In genomic region chr8:119394524-119395026, GRCm38 (mm10) we compare ENCODE assay signal across 8 mouse cellular contexts. TPM values are rescaled to one million over a fixed set of nuclear protein-coding genes. Genes with fewer than 3 reads are reported as not detected.
DNase-seq lines count a peak whose midpoint lies in the region; ATAC-seq and TF ChIP-seq lines count a peak whose summit lies in the region.

TSS of gene Mlycd (plus strand) at chr8:119394878.

- DNase-seq in c-Kit-negative CD71-positive TER-119-positive erythroid progenitor cells, embryonic 14.5 days (ENCODE audit: low read depth, low spot score), result peak; percentile 37
- peak; percentile 69 for DNase-seq in fibroblast of lung, adult 2 months (ENCODE audit: low read depth)
- DNase-seq in kidney, postnatal 25 days, result peak; percentile 96 to 98
- peak; percentile 70 to 74 (median 73) for DNase-seq in liver, embryonic 14.5 days (ENCODE audit: low read depth in 3 of 3, low spot score in 3 of 3)
- peak; percentile 95 for DNase-seq in neural tube, embryonic 11.5 days (ENCODE audit: low spot score)
- DNase-seq in stomach, postnatal 0 days (ENCODE audit: low spot score), result peak; percentile 96

- peak; percentile 94 for ATAC-seq in CD4-positive, CD25-positive, alpha-beta regulatory T cell, adult 4 months
- peak; percentile 90 for ATAC-seq in heart, embryonic 14.5 days (ENCODE audit: insufficient number of reproducible peaks, insufficient read depth, low FRiP score, low read depth)
- peak; percentile 91 for ATAC-seq in liver, embryonic 14.5 days (ENCODE audit: insufficient read depth)
- ATAC-seq in neural tube, embryonic 11.5 days (ENCODE audit: insufficient read depth, low FRiP score, low TSS enrichment), result peak; percentile 96
- ATAC-seq in stomach, postnatal 0 days (ENCODE audit: low FRiP score, low TSS enrichment), result peak; percentile 95

- H3K4me1 ChIP-seq in heart, embryonic 14.5 days (ENCODE audit: control insufficient read depth in 2 of 2, insufficient read depth in 2 of 2, low read length in 2 of 2), result peaks cover 13 to 24% of the 10 kb centered on the region in 2 experiments
- H3K4me1 ChIP-seq in liver, embryonic 14.5 days (replicated peaks; ENCODE audit: control insufficient read depth in 2 of 2, insufficient read depth in 2 of 2, low read length in 1 of 2), result peaks cover 4 to 10% of the 10 kb centered on the region in 2 experiments; a peak in 3 of 4 replicates
- peaks cover 4% of the 10 kb centered on the region for H3K4me1 ChIP-seq in neural tube, embryonic 11.5 days (ENCODE audit: control insufficient read depth, insufficient read depth, low read length)
- peaks cover 3% of the 10 kb centered on the region; the same call in 1 of the 2 replicates for H3K4me1 ChIP-seq in stomach, postnatal 0 days (replicated peaks; ENCODE audit: control insufficient read depth, insufficient read depth)

- no peak for TF ChIP-seq CTCF in liver, embryonic 14.5 days (IDR thresholded peaks at IDR 0.05; ENCODE audit: low read depth)
- TF ChIP-seq CTCF in stomach, postnatal 0 days (IDR thresholded peaks at IDR 0.05; ENCODE audit: low read depth), result no peak

- TF ChIP-seq EP300 in liver, embryonic 14.5 days (IDR thresholded peaks at IDR 0.05; ENCODE audit: low read depth), result no peak
- no peak for TF ChIP-seq EP300 in stomach, postnatal 0 days (optimal IDR thresholded peaks at IDR 0.05)

- WGBS in heart, embryonic 14.5 days, result 2% methylated on average over 43 of the region's 44 CpGs
- 2% methylated on average over 43 of the region's 44 CpGs for WGBS in liver, embryonic 14.5 days (ENCODE audit: insufficient replicate concordance)
- 2% methylated on average over 44 of the region's 44 CpGs for WGBS in neural tube, embryonic 11.5 days
- WGBS in stomach, postnatal 0 days, result 2% methylated on average over 42 of the region's 44 CpGs

- no peaks in the 10 kb centered on the region for H3K27me3 ChIP-seq in heart, embryonic 14.5 days (ENCODE audit: control insufficient read depth, insufficient read depth, low read length)
- no peaks in the 10 kb centered on the region for H3K27me3 ChIP-seq in liver, embryonic 14.5 days (ENCODE audit: control insufficient read depth, insufficient read depth, low read length)
- H3K27me3 ChIP-seq in neural tube, embryonic 11.5 days (ENCODE audit: control insufficient read depth, insufficient read depth, low read length), result no peaks in the 10 kb centered on the region
- no peaks in the 10 kb centered on the region for H3K27me3 ChIP-seq in stomach, postnatal 0 days (ENCODE audit: control insufficient read depth, insufficient read depth, low read length)

- H3K27ac ChIP-seq in heart, embryonic 14.5 days (replicated peaks in 1 of 2; ENCODE audit: control insufficient read depth in 1 of 2, insufficient read depth in 1 of 2, low read depth in 2 of 2, low read length in 2 of 2), result peak within 1 kb of the TSS; percentile 83 to 89
- H3K27ac ChIP-seq in liver, embryonic 14.5 days, result no peak within 1 kb of the TSS
- H3K27ac ChIP-seq in neural tube, embryonic 11.5 days (ENCODE audit: low read depth, low read length), result peak within 1 kb of the TSS; percentile 87
- H3K27ac ChIP-seq in stomach, postnatal 0 days (replicated peaks), result peak within 1 kb of the TSS; percentile 96

- no peaks in the 10 kb centered on the region for H3K9me3 ChIP-seq in heart, embryonic 14.5 days (ENCODE audit: control insufficient read depth, low read length)
- no peaks in the 10 kb centered on the region for H3K9me3 ChIP-seq in liver, embryonic 14.5 days (ENCODE audit: control insufficient read depth, low read length)
- H3K9me3 ChIP-seq in neural tube, embryonic 11.5 days (ENCODE audit: control insufficient read depth, low read length), result no peaks in the 10 kb centered on the region
- no peaks in the 10 kb centered on the region for H3K9me3 ChIP-seq in stomach, postnatal 0 days (ENCODE audit: control insufficient read depth, low read length)

- no peaks in the 10 kb centered on the region; the same call in 1 of the 2 replicates for H3K36me3 ChIP-seq in heart, embryonic 14.5 days (ENCODE audit: control insufficient read depth, insufficient read depth, low read length)
- H3K36me3 ChIP-seq in liver, embryonic 14.5 days (replicated peaks; ENCODE audit: control insufficient read depth, insufficient read depth, low read depth), result no peaks in the 10 kb centered on the region
- no peaks in the 10 kb centered on the region for H3K36me3 ChIP-seq in neural tube, embryonic 11.5 days (ENCODE audit: control insufficient read depth, insufficient read depth, low read length)
- H3K36me3 ChIP-seq in stomach, postnatal 0 days (ENCODE audit: control insufficient read depth, insufficient read depth, low read length), result 0 out of 2 replicates have a peak, but pooled peaks cover 3% of the 10 kb centered on the region

- H3K4me2 ChIP-seq in heart, embryonic 14.5 days (ENCODE audit: low read length), result peak within 1 kb of the TSS; percentile 99
- H3K4me2 ChIP-seq in liver, embryonic 14.5 days (ENCODE audit: low read depth), result peak within 1 kb of the TSS; percentile 73
- peak within 1 kb of the TSS; percentile 99 for H3K4me2 ChIP-seq in neural tube, embryonic 11.5 days (ENCODE audit: low read depth)
- H3K4me2 ChIP-seq in stomach, postnatal 0 days (replicated peaks; ENCODE audit: low read depth), result peak within 1 kb of the TSS; percentile 98

- peak within 1 kb of the TSS; percentile 84 to 97 for H3K4me3 ChIP-seq in heart, embryonic 14.5 days (ENCODE audit: control insufficient read depth in 1 of 2, insufficient read depth in 1 of 2, low read depth in 1 of 2, low read length in 2 of 2)
- H3K4me3 ChIP-seq in liver, embryonic 14.5 days (ENCODE audit: insufficient read depth in 1 of 2, low read depth in 2 of 2, low read length in 2 of 2), result peak within 1 kb of the TSS; percentile 68 to 73
- peak within 1 kb of the TSS; percentile 82 for H3K4me3 ChIP-seq in neural tube, embryonic 11.5 days (ENCODE audit: low read depth, low read length)
- peak within 1 kb of the TSS; percentile 73 for H3K4me3 ChIP-seq in stomach, postnatal 0 days (ENCODE audit: low read depth, low read length)

- peak within 1 kb of the TSS; percentile 91 for H3K9ac ChIP-seq in heart, embryonic 14.5 days (ENCODE audit: low read length)
- peak within 1 kb of the TSS; percentile 66 for H3K9ac ChIP-seq in liver, embryonic 14.5 days (replicated peaks)
- H3K9ac ChIP-seq in neural tube, embryonic 11.5 days (ENCODE audit: low read length), result peak within 1 kb of the TSS; percentile 89
- peak within 1 kb of the TSS; percentile 86 for H3K9ac ChIP-seq in stomach, postnatal 0 days (ENCODE audit: low read length)

RNA-seq across cellular contexts. Expression of gene Mlycd, which starts in this region (rescaled TPM):
- polyA plus RNA-seq in CD4-positive, CD25-positive, alpha-beta regulatory T cell, adult 4 months (2017; shearing (Covaris generic)), result 1 to 10 TPM; 4.5 to 5.6 TPM
- polyA plus RNA-seq in heart, embryonic 14.5 days (2014; fragmentation: Nextera tagmentation; extraction: Ambion mirVana), result 25.0 and 25.4 TPM in 2 replicates
- polyA plus RNA-seq in liver, embryonic 14.5 days (2012; rRNA removed), result 6.0 and 6.4 TPM in 2 replicates
- 8.1 and 9.6 TPM in 2 replicates for polyA plus RNA-seq in liver, embryonic 14.5 days (2014; fragmentation: Nextera tagmentation; extraction: Ambion mirVana)
- polyA plus RNA-seq in neural tube, embryonic 11.5 days (2014; fragmentation: Nextera tagmentation; extraction: Ambion mirVana), result 9.7 and 11.5 TPM in 2 replicates
- 22.0 and 24.0 TPM in 2 replicates for polyA plus RNA-seq in stomach, postnatal 0 days (2015; fragmentation: Nextera tagmentation; extraction: Ambion mirVana)

Comparison
In these comparisons a context has a peak if more than half of its experiments do, and no peak if none do; other contexts are left out.
1. DNase-seq: peak in every context shown above with its lines; median percentile 97 in kidney, postnatal 25 days; 96 in stomach, postnatal 0 days; 95 in neural tube, embryonic 11.5 days; 73 in liver, embryonic 14.5 days; 69 in fibroblast of lung, adult 2 months; 37 in c-Kit-negative CD71-positive TER-119-positive erythroid progenitor cells, embryonic 14.5 days.